ENCODE assay signal across 15 mouse cellular contexts in genomic region chr14:122427204-122427560, GRCm38 (mm10). TPM values are rescaled to one million over a fixed set of nuclear protein-coding genes. Genes with fewer than 3 reads are reported as not detected.
DNase-seq lines count a peak whose midpoint lies in the region; ATAC-seq lines count a peak whose summit lies in the region.
"Had no signal": no experiment of that assay in that cellular context is flagged by ENCODE, and none has a peak within 500 bp of the region (broad histone marks: within the 10 kb centered on the region; RNA-seq: fewer than 3 reads in every experiment).

No protein-coding gene starts in this region.

- H3K27ac ChIP-seq in hindbrain, embryonic 15.5 days (replicated peaks): peak overlapping the region; percentile 7
- no peak overlapping the region for H3K27ac ChIP-seq in midbrain, embryonic 16.5 days (ENCODE audit: low read length)
- no peak overlapping the region for H3K27ac ChIP-seq in heart, embryonic 12.5 days (ENCODE audit: poor library complexity, severe bottlenecking)
- H3K27ac ChIP-seq: limb, embryonic 12.5 days; stomach, postnatal 0 days had no signal

- DNase-seq in MN1 (ENCODE audit: low spot score) (peak; percentile 13), liver (no peak)
- peak; percentile 49 for DNase-seq in Muller cell, postnatal 12 days (ENCODE audit: inconsistent ontology term)
- no peak for DNase-seq in frontal cortex, postnatal 25 days (ENCODE audit: low spot score in 2 of 2)
- DNase-seq: adrenal gland, adult 2 months; gastrocnemius, postnatal 25 days; kidney, postnatal 10 days; lung, adult 2 months had no signal

- no peak overlapping the region for H3K4me2 ChIP-seq in hindbrain, embryonic 15.5 days
- no peak overlapping the region for H3K4me2 ChIP-seq in midbrain, embryonic 16.5 days (ENCODE audit: low read length)
- H3K4me2 ChIP-seq in heart, embryonic 12.5 days: no peak overlapping the region
- H3K4me2 ChIP-seq: heart, embryonic 11.5 days; limb, embryonic 12.5 days had no signal

- no peak overlapping the region for H3K9ac ChIP-seq in hindbrain, embryonic 15.5 days
- no peak overlapping the region for H3K9ac ChIP-seq in midbrain, embryonic 16.5 days (ENCODE audit: low read depth, low read length)
- H3K9ac ChIP-seq in heart, embryonic 12.5 days: no peak overlapping the region
- H3K9ac ChIP-seq: limb, embryonic 12.5 days had no signal

- no peaks in the 10 kb centered on the region for H3K9me3 ChIP-seq in hindbrain, embryonic 15.5 days
- H3K9me3 ChIP-seq in midbrain, embryonic 16.5 days (replicated peaks; ENCODE audit: control insufficient read depth, low read length, poor library complexity, severe bottlenecking): no peaks in the 10 kb centered on the region
- H3K9me3 ChIP-seq in heart, embryonic 12.5 days (replicated peaks): no peaks in the 10 kb centered on the region
- H3K9me3 ChIP-seq: limb, embryonic 12.5 days had no signal

- ATAC-seq in hindbrain, embryonic 15.5 days (ENCODE audit: low FRiP score, low read depth): 0 out of 2 replicates have a peak, but pooled peaks have one; percentile 59
- peak; percentile 62; the same call in 1 of the 2 replicates for ATAC-seq in midbrain, embryonic 16.5 days
- ATAC-seq in heart, embryonic 12.5 days (ENCODE audit: insufficient number of reproducible peaks, low FRiP score): no peak

- no peak overlapping the region for H3K4me3 ChIP-seq in hindbrain, embryonic 15.5 days
- H3K4me3 ChIP-seq in midbrain, embryonic 16.5 days (ENCODE audit: low read depth, low read length): no peak overlapping the region
- H3K4me3 ChIP-seq in heart, embryonic 12.5 days: no peak overlapping the region
- H3K4me3 ChIP-seq: limb, embryonic 12.5 days had no signal

- 0 out of 2 replicates have a peak, but pooled peaks cover 14% of the 10 kb centered on the region for H3K4me1 ChIP-seq in hindbrain, embryonic 15.5 days (replicated peaks)
- no peaks in the 10 kb centered on the region for H3K4me1 ChIP-seq in midbrain, embryonic 16.5 days (ENCODE audit: control insufficient read depth, insufficient read depth, low read length)
- H3K4me1 ChIP-seq in heart, embryonic 12.5 days (replicated peaks): no peaks in the 10 kb centered on the region

- no peaks in the 10 kb centered on the region for H3K36me3 ChIP-seq in hindbrain, embryonic 15.5 days
- no peaks in the 10 kb centered on the region for H3K36me3 ChIP-seq in midbrain, embryonic 16.5 days (ENCODE audit: control insufficient read depth, insufficient read depth, low read length)
- no peaks in the 10 kb centered on the region for H3K36me3 ChIP-seq in heart, embryonic 12.5 days
- H3K36me3 ChIP-seq: limb, embryonic 12.5 days had no signal

- no peaks in the 10 kb centered on the region for H3K27me3 ChIP-seq in hindbrain, embryonic 15.5 days
- no peaks in the 10 kb centered on the region for H3K27me3 ChIP-seq in midbrain, embryonic 16.5 days (ENCODE audit: control insufficient read depth, insufficient read depth, low read depth, low read length)
- peaks cover 5% of the 10 kb centered on the region; the same call in 1 of the 2 replicates for H3K27me3 ChIP-seq in heart, embryonic 12.5 days (replicated peaks)

- 24% methylated on average over 8 of the region's 8 CpGs for WGBS in hindbrain, embryonic 15.5 days
- 33% methylated on average over 8 of the region's 8 CpGs for WGBS in midbrain, embryonic 16.5 days
- WGBS in heart, embryonic 12.5 days: 67% methylated on average over 8 of the region's 8 CpGs

RNA-seq across cellular contexts. Expression of gene Gm5089, which starts 23.7 kb away (rescaled TPM):
- 2.4 and 2.7 TPM in 2 replicates for polyA plus RNA-seq in hindbrain, embryonic 15.5 days (2015; fragmentation: Nextera tagmentation; extraction: Ambion mirVana)
- 0.82 and 1.4 TPM in 2 replicates for polyA plus RNA-seq in midbrain, embryonic 16.5 days (2015; fragmentation: Nextera tagmentation; extraction: Ambion mirVana)
- polyA plus RNA-seq in heart, embryonic 12.5 days (2016; fragmentation: Nextera tagmentation; extraction: Ambion mirVana): not detected in 2 replicates
- polyA plus RNA-seq: adrenal gland, adult 2 months; heart, embryonic 11.5 days; lung, adult 2 months; stomach, postnatal 0 days; urinary bladder, adult 2 months had no signal

RNA-seq across cellular contexts. Expression of gene Zic5, which starts 38.3 kb away (rescaled TPM):
- polyA plus RNA-seq in hindbrain, embryonic 15.5 days (2015; fragmentation: Nextera tagmentation; extraction: Ambion mirVana): 13.8 and 17.9 TPM in 2 replicates
- 9.5 and 29.0 TPM in 2 replicates for polyA plus RNA-seq in midbrain, embryonic 16.5 days (2015; fragmentation: Nextera tagmentation; extraction: Ambion mirVana)
- polyA plus RNA-seq in heart, embryonic 12.5 days (2016; fragmentation: Nextera tagmentation; extraction: Ambion mirVana): 0.04 TPM in 1 of 2 replicates, not detected in the other
- polyA plus RNA-seq: lung, adult 2 months; stomach, postnatal 0 days; urinary bladder, adult 2 months had no signal

RNA-seq across cellular contexts. Expression of gene Zic2, which starts 48.1 kb away (rescaled TPM):
- 11.6 and 12.9 TPM in 2 replicates for polyA plus RNA-seq in hindbrain, embryonic 15.5 days (2015; fragmentation: Nextera tagmentation; extraction: Ambion mirVana)
- 6.3 and 15.2 TPM in 2 replicates for polyA plus RNA-seq in midbrain, embryonic 16.5 days (2015; fragmentation: Nextera tagmentation; extraction: Ambion mirVana)
- not detected in 2 replicates for polyA plus RNA-seq in heart, embryonic 12.5 days (2016; fragmentation: Nextera tagmentation; extraction: Ambion mirVana)
- polyA plus RNA-seq: lung, adult 2 months; stomach, postnatal 0 days had no signal

Comparison
In these comparisons a context has a peak if more than half of its experiments do, and no peak if none do; other contexts are left out.
1. DNase-seq: peak in MN1 (single experiment) and Muller cell, postnatal 12 days (single experiment); none in liver (single experiment) and frontal cortex, postnatal 25 days (0 of 2).
2. RNA of gene Zic5, which starts 38.3 kb away (polyA plus RNA-seq): 13.8 to 17.9 TPM in hindbrain, embryonic 15.5 days and 9.5 to 29.0 TPM in midbrain, embryonic 16.5 days; 0.04 TPM in heart, embryonic 12.5 days; every median in the first group is over 10 times any median in the second.